Mouse (Mus musculus) NIH3T3 (cell line): ENCODE measurements around the gene Ren1.

ENCODE experiments used
- DNase-seq: peaks from one replicate; pipeline ENCODE4 v3.0.0-alpha.2; 2012; ENCODE audit warnings: low read depth

Gene Ren1

GRCm38 (mm10) chr1:133346531-133346930 lies 3.8 kb upstream of the Ren1 start:
- no peak for DNase-seq

GRCm38 (mm10) chr1:133347226-133347625 lies 3.1 kb upstream of the Ren1 start:
- no peak for DNase-seq

- no peak for DNase-seq
Observed at GRCm38 (mm10) chr1:133347693-133348520, 2.4 kb upstream of the Ren1 start.

- no peak for DNase-seq
Observed at GRCm38 (mm10) chr1:133351762-133352161, 1.5 kb downstream of the Ren1 start.

- peak; percentile 63 for DNase-seq
Observed at GRCm38 (mm10) chr1:133353371-133353809, 3.1 kb downstream of the Ren1 start.

GRCm38 (mm10) chr1:133355469-133355868 lies 5.2 kb downstream of the Ren1 start:
- DNase-seq: no peak

GRCm38 (mm10) chr1:133355912-133356311 lies 5.6 kb downstream of the Ren1 start:
- no peak for DNase-seq

GRCm38 (mm10) chr1:133356330-133356729 lies 6.0 kb downstream of the Ren1 start:
- DNase-seq: no peak

GRCm38 (mm10) chr1:133361006-133361405 lies 10.7 kb downstream of the Ren1 start:
- DNase-seq: no peak

- DNase-seq: no peak
Observed at GRCm38 (mm10) chr1:133362103-133362502, 11.8 kb downstream of the Ren1 start.

- DNase-seq: no peak
Observed at GRCm38 (mm10) chr1:133363276-133364021, 13.1 kb downstream of the Ren1 start, which contains the start of gene Etnk2. TSS of gene Etnk2 (plus strand) at chr1:133363572.

- no peak for DNase-seq
Observed at GRCm38 (mm10) chr1:133364022-133364630, 13.8 kb downstream of the Ren1 start.

- DNase-seq: no peak
Observed at GRCm38 (mm10) chr1:133364890-133365289, 14.6 kb downstream of the Ren1 start.

GRCm38 (mm10) chr1:133366951-133367605 lies 16.8 kb downstream of the Ren1 start:
- DNase-seq: no peak

- DNase-seq: no peak
Observed at GRCm38 (mm10) chr1:133367606-133368488, 17.5 kb downstream of the Ren1 start.

- no peak for DNase-seq
Observed at GRCm38 (mm10) chr1:133368644-133369043, 18.3 kb downstream of the Ren1 start.

GRCm38 (mm10) chr1:133370352-133370751 lies 20.0 kb downstream of the Ren1 start:
- DNase-seq: no peak

GRCm38 (mm10) chr1:133371431-133371830 lies 21.1 kb downstream of the Ren1 start:
- DNase-seq: no peak

GRCm38 (mm10) chr1:133372113-133372512 lies 21.8 kb downstream of the Ren1 start:
- DNase-seq: no peak

- no peak for DNase-seq
Observed at GRCm38 (mm10) chr1:133375696-133376346, 25.5 kb downstream of the Ren1 start.

GRCm38 (mm10) chr1:133377547-133377946 lies 27.2 kb downstream of the Ren1 start:
- no peak for DNase-seq
